Mouse (Mus musculus) testis, adult 2 months (tissue): ENCODE data around the gene Nxpe4.

Experiments
- CTCF ChIP-seq: fragments of 200-500 bp; IDR thresholded peaks from 2 replicates; pipeline ENCODE4 v1.5.1; 2012; ENCODE audit warnings: low read depth, mild to moderate bottlenecking, inconsistent platforms, low read length, moderate library complexity; ENCODE audit not compliant: control insufficient read depth, insufficient read depth, insufficient replicate concordance
- POLR2A ChIP-seq: fragments of 200-500 bp; IDR thresholded peaks from 2 replicates; pipeline ENCODE4 v1.6.1; 2012; ENCODE audit warnings: low read depth, mild to moderate bottlenecking, inconsistent platforms, low read length, moderate library complexity; ENCODE audit not compliant: control insufficient read depth

- no peak for TF ChIP-seq CTCF
- TF ChIP-seq POLR2A: no peak
These were observed 212.5 kb downstream of the Nxpe4 start for GRCm38 (mm10) chr9:48374357-48374756.
